In the genomic region with DNA sequence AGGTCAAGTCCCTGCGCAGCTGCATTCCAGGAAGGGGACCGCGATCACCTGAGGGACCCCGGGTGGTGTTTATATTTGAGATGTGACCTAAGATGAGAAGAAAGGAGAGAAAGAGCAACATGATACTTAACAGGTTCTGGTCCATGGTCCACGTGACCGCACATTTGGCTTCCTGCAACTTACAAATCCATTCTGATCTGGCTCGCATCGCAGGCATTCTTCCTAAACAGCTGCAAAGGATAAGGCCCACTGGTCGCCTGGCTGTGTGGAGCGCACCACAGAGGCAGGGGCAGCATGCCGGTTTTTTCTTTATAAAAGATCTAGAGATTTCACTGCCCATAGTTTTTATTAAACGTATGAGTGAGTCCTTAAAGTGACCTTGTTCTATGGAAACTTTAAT, we compare ENCODE assay signal across 17 mouse cellular contexts.
DNase-seq lines count a peak whose midpoint lies in the region; ATAC-seq lines count a peak whose summit lies in the region.
"Had no signal": no experiment of that assay in that cellular context is flagged by ENCODE, and none has a peak within 500 bp of the region (broad histone marks: within the 10 kb centered on the region; RNA-seq: fewer than 3 reads in every experiment).

No protein-coding gene starts in this region.

- H3K4me1 ChIP-seq in heart, embryonic 10.5 days: peaks cover 42% of the 10 kb centered on the region
- H3K4me1 ChIP-seq in hindbrain, embryonic 14.5 days (replicated peaks; ENCODE audit: control insufficient read depth, insufficient read depth, low read length): no peaks in the 10 kb centered on the region
- H3K4me1 ChIP-seq in hindbrain, embryonic 10.5 days (replicated peaks): peaks cover 12% of the 10 kb centered on the region; the same call in 1 of the 2 replicates
- H3K4me1 ChIP-seq in midbrain, embryonic 14.5 days (ENCODE audit: control insufficient read depth, insufficient read depth, low read length): no peaks in the 10 kb centered on the region
- H3K4me1 ChIP-seq in midbrain, embryonic 10.5 days: peaks cover 9% of the 10 kb centered on the region
- H3K4me1 ChIP-seq in forebrain, embryonic 10.5 days: peaks cover 34% of the 10 kb centered on the region
- H3K4me1 ChIP-seq: liver, embryonic 12.5 days; megakaryocyte, embryonic 14.5 days had no signal

- no peak for DNase-seq in heart, embryonic 10.5 days (ENCODE audit: low spot score)
- no peak for DNase-seq in heart, postnatal 4 days
- DNase-seq in hindbrain, embryonic 14.5 days (ENCODE audit: low spot score): no peak
- no peak for DNase-seq in hindbrain, embryonic 10.5 days (ENCODE audit: low spot score)
- no peak for DNase-seq in midbrain, embryonic 14.5 days
- DNase-seq in midbrain, embryonic 10.5 days (ENCODE audit: low spot score): no peak
- no peak for DNase-seq in spleen, postnatal 14 days (ENCODE audit: low spot score in 2 of 2)
- DNase-seq in forebrain, embryonic 10.5 days (ENCODE audit: extremely low spot score, low spot score): no peak
- DNase-seq: adrenal gland, postnatal 36 days; cerebellum, adult 9-10 months; gastrocnemius, postnatal 36 days; right cerebral cortex, adult 18-20 months; spleen, adult 18-20 months; thymus, postnatal 14 days had no signal

- no peaks in the 10 kb centered on the region for H3K27me3 ChIP-seq in heart, embryonic 10.5 days (ENCODE audit: insufficient read depth, poor library complexity, severe bottlenecking)
- H3K27me3 ChIP-seq in hindbrain, embryonic 14.5 days (ENCODE audit: control insufficient read depth, insufficient read depth, low read length): no peaks in the 10 kb centered on the region
- H3K27me3 ChIP-seq in hindbrain, embryonic 10.5 days (ENCODE audit: insufficient read depth, poor library complexity, severe bottlenecking): no peaks in the 10 kb centered on the region
- no peaks in the 10 kb centered on the region for H3K27me3 ChIP-seq in midbrain, embryonic 14.5 days (ENCODE audit: control insufficient read depth, insufficient read depth, low read length)
- H3K27me3 ChIP-seq in midbrain, embryonic 10.5 days (ENCODE audit: low read depth, poor library complexity, severe bottlenecking): no peaks in the 10 kb centered on the region
- no peaks in the 10 kb centered on the region for H3K27me3 ChIP-seq in forebrain, embryonic 10.5 days (ENCODE audit: poor library complexity, severe bottlenecking)
- H3K27me3 ChIP-seq: liver, embryonic 12.5 days had no signal

- no peaks in the 10 kb centered on the region for H3K9me3 ChIP-seq in heart, embryonic 10.5 days
- H3K9me3 ChIP-seq in hindbrain, embryonic 14.5 days (ENCODE audit: control insufficient read depth, low read length): no peaks in the 10 kb centered on the region
- no peaks in the 10 kb centered on the region for H3K9me3 ChIP-seq in hindbrain, embryonic 10.5 days
- H3K9me3 ChIP-seq in midbrain, embryonic 14.5 days (ENCODE audit: control insufficient read depth, low read length): no peaks in the 10 kb centered on the region
- H3K9me3 ChIP-seq in midbrain, embryonic 10.5 days (replicated peaks): no peaks in the 10 kb centered on the region
- H3K9me3 ChIP-seq in forebrain, embryonic 10.5 days: no peaks in the 10 kb centered on the region
- H3K9me3 ChIP-seq: liver, embryonic 12.5 days; megakaryocyte, embryonic 14.5 days had no signal

- H3K36me3 ChIP-seq in heart, embryonic 10.5 days: no peaks in the 10 kb centered on the region
- H3K36me3 ChIP-seq in hindbrain, embryonic 14.5 days (replicated peaks; ENCODE audit: control insufficient read depth, insufficient read depth): no peaks in the 10 kb centered on the region
- H3K36me3 ChIP-seq in hindbrain, embryonic 10.5 days: no peaks in the 10 kb centered on the region
- no peaks in the 10 kb centered on the region for H3K36me3 ChIP-seq in midbrain, embryonic 14.5 days (ENCODE audit: control insufficient read depth, insufficient read depth, low read length)
- no peaks in the 10 kb centered on the region for H3K36me3 ChIP-seq in midbrain, embryonic 10.5 days
- no peaks in the 10 kb centered on the region for H3K36me3 ChIP-seq in forebrain, embryonic 10.5 days (replicated peaks)
- H3K36me3 ChIP-seq: liver, embryonic 12.5 days had no signal

- H3K4me2 ChIP-seq in hindbrain, embryonic 14.5 days (replicated peaks): no peak overlapping the region
- H3K4me2 ChIP-seq in midbrain, embryonic 14.5 days (ENCODE audit: low read length): no peak overlapping the region
- H3K4me2 ChIP-seq: liver, embryonic 12.5 days had no signal

- peak overlapping the region; percentile 32 for H3K4me3 ChIP-seq in heart, embryonic 10.5 days
- H3K4me3 ChIP-seq in hindbrain, embryonic 14.5 days (replicated peaks; ENCODE audit: low read length): no peak overlapping the region
- H3K4me3 ChIP-seq in hindbrain, embryonic 10.5 days: no peak overlapping the region
- H3K4me3 ChIP-seq in midbrain, embryonic 14.5 days (replicated peaks; ENCODE audit: low read depth, low read length): no peak overlapping the region
- H3K4me3 ChIP-seq in midbrain, embryonic 10.5 days: no peak overlapping the region
- H3K4me3 ChIP-seq in forebrain, embryonic 10.5 days: no peak overlapping the region
- H3K4me3 ChIP-seq: liver, embryonic 12.5 days; megakaryocyte, embryonic 14.5 days had no signal

- no peak for ATAC-seq in hindbrain, embryonic 14.5 days (ENCODE audit: low FRiP score)
- ATAC-seq in midbrain, embryonic 14.5 days (ENCODE audit: low FRiP score, low TSS enrichment): no peak
- ATAC-seq: liver, embryonic 12.5 days had no signal

- WGBS in heart, embryonic 10.5 days: 35% methylated on average over 12 of the region's 12 CpGs
- 72% methylated on average over 12 of the region's 12 CpGs for WGBS in hindbrain, embryonic 14.5 days
- 71% methylated on average over 12 of the region's 12 CpGs for WGBS in hindbrain, embryonic 10.5 days
- 76% methylated on average over 12 of the region's 12 CpGs for WGBS in midbrain, embryonic 14.5 days
- 68% methylated on average over 12 of the region's 12 CpGs for WGBS in midbrain, embryonic 10.5 days
- 68% methylated on average over 12 of the region's 12 CpGs for WGBS in forebrain, embryonic 10.5 days

- peak overlapping the region; percentile 62 for H3K27ac ChIP-seq in heart, embryonic 10.5 days
- H3K27ac ChIP-seq in hindbrain, embryonic 14.5 days: 0 out of 2 replicates have a peak overlapping the region, but pooled peaks have one; percentile 51
- no peak overlapping the region for H3K27ac ChIP-seq in hindbrain, embryonic 10.5 days
- no peak overlapping the region for H3K27ac ChIP-seq in midbrain, embryonic 14.5 days (replicated peaks; ENCODE audit: low read depth, low read length)
- H3K27ac ChIP-seq in midbrain, embryonic 10.5 days (replicated peaks): no peak overlapping the region
- H3K27ac ChIP-seq in forebrain, embryonic 10.5 days: no peak overlapping the region
- H3K27ac ChIP-seq: liver, embryonic 12.5 days; stomach, postnatal 0 days had no signal

- no peak overlapping the region for H3K9ac ChIP-seq in hindbrain, embryonic 14.5 days
- 0 out of 2 replicates have a peak overlapping the region, but pooled peaks have one; percentile 14 for H3K9ac ChIP-seq in midbrain, embryonic 14.5 days (replicated peaks; ENCODE audit: low read length)
- H3K9ac ChIP-seq: liver, embryonic 12.5 days had no signal

Comparison
In these comparisons a context has a peak if more than half of its experiments do, and no peak if none do; other contexts are left out.
1. H3K27ac ChIP-seq: peak in heart, embryonic 10.5 days (single experiment) and hindbrain, embryonic 14.5 days (single experiment); none in hindbrain, embryonic 10.5 days (single experiment), midbrain, embryonic 14.5 days (single experiment), midbrain, embryonic 10.5 days (single experiment) and forebrain, embryonic 10.5 days (single experiment).